Mouse (Mus musculus): Measurements from ENCODE around the gene Ksr1.

Ksr1 gene

GRCm38 (mm10) chr11:79066191-79066530 lies 80.0 kb downstream of the Ksr1 start:
- DNase-seq (ENCODE audit: low spot score in 2 of 2) = no peak

- peak in 1 of 2 experiments; percentile 36 for DNase-seq (ENCODE audit: low spot score in 2 of 2)
These were observed 80.6 kb downstream of the Ksr1 start for GRCm38 (mm10) chr11:79065463-79066190.

GRCm38 (mm10) chr11:79064311-79064710 lies 81.9 kb downstream of the Ksr1 start:
- DNase-seq (ENCODE audit: low spot score in 2 of 2) = no peak

- no peak for DNase-seq (ENCODE audit: low spot score in 2 of 2)
These were observed 82.6 kb downstream of the Ksr1 start for GRCm38 (mm10) chr11:79063616-79064015.

GRCm38 (mm10) chr11:79062897-79063296 lies 83.3 kb downstream of the Ksr1 start:
- DNase-seq (ENCODE audit: low spot score in 2 of 2) = no peak

GRCm38 (mm10) chr11:79061839-79062238 lies 84.4 kb downstream of the Ksr1 start:
- DNase-seq (ENCODE audit: low spot score in 2 of 2) = no peak

- no peak for DNase-seq (ENCODE audit: low spot score in 2 of 2)
These were observed 86.4 kb downstream of the Ksr1 start for GRCm38 (mm10) chr11:79059850-79060249.

GRCm38 (mm10) chr11:79059062-79059461 lies 87.1 kb downstream of the Ksr1 start:
- DNase-seq (ENCODE audit: low spot score in 2 of 2) = no peak

GRCm38 (mm10) chr11:79058610-79059009 lies 87.6 kb downstream of the Ksr1 start:
- no peak for DNase-seq (ENCODE audit: low spot score in 2 of 2)

GRCm38 (mm10) chr11:79057809-79058208 lies 88.4 kb downstream of the Ksr1 start:
- DNase-seq (ENCODE audit: low spot score in 2 of 2) = no peak

GRCm38 (mm10) chr11:79056891-79057290 lies 89.3 kb downstream of the Ksr1 start:
- DNase-seq (ENCODE audit: low spot score in 2 of 2) = no peak

- no peak for DNase-seq (ENCODE audit: low spot score in 2 of 2)
These were observed 90.2 kb downstream of the Ksr1 start for GRCm38 (mm10) chr11:79056027-79056426.

- no peak for DNase-seq (ENCODE audit: low spot score in 2 of 2)
These were observed 91.0 kb downstream of the Ksr1 start for GRCm38 (mm10) chr11:79055161-79055560.

- no peak for DNase-seq (ENCODE audit: low spot score in 2 of 2)
These were observed 91.8 kb downstream of the Ksr1 start for GRCm38 (mm10) chr11:79054161-79055152.

- DNase-seq (ENCODE audit: low spot score in 2 of 2) = no peak
These were observed 92.8 kb downstream of the Ksr1 start for GRCm38 (mm10) chr11:79053437-79053836.

- no peak for DNase-seq (ENCODE audit: low spot score in 2 of 2)
These were observed 93.4 kb downstream of the Ksr1 start for GRCm38 (mm10) chr11:79052769-79053168.

- no peak for DNase-seq (ENCODE audit: low spot score in 2 of 2)
These were observed 94.7 kb downstream of the Ksr1 start for GRCm38 (mm10) chr11:79051522-79051921.

GRCm38 (mm10) chr11:79050781-79051507 lies 95.3 kb downstream of the Ksr1 start:
- no peak for DNase-seq (ENCODE audit: low spot score in 2 of 2)

GRCm38 (mm10) chr11:79048906-79049305 lies 97.3 kb downstream of the Ksr1 start:
- DNase-seq (ENCODE audit: low spot score in 2 of 2) = no peak

- DNase-seq (ENCODE audit: low spot score in 2 of 2) = no peak
These were observed 99.0 kb downstream of the Ksr1 start for GRCm38 (mm10) chr11:79047180-79047727.

- no peak for DNase-seq (ENCODE audit: low spot score in 2 of 2)
These were observed 99.5 kb downstream of the Ksr1 start for GRCm38 (mm10) chr11:79046561-79047155.
